ENCODE assay signal across 24 mouse cellular contexts in the genomic region with DNA sequence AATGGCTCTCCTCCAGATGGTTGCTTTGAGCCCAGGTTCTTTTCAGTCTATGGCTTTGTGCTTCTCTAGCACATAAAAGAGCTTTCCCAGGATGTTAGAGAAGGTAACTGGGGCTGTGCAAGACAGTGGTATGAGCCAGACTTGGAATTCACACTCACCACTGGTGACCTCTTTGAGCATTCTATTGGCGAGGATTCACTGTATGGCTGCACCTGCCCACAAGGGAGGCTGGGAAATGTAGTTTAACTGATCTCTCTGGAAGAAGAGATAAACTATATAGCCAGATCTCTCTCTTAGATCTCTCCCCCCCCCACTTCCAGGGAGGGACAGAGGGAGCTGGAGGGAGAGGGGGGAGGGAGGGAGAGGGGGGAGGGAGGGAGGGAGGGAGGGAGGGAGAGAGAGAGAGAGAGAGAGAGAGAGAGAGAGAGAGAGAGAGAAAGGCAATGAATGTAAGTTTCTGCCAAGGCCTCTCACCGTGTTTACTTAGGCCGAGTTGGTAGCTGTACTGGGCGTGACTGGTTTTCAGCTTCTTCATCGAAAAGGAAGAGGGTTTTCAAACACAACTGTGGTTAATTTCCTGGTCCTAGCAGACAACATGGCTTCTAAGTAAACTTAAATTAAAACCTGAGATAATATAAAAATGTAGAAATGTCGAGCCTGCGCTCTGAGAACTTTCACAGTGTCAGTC. TPM values are rescaled to one million over a fixed set of nuclear protein-coding genes. Genes with fewer than 3 reads are reported as not detected.
A peak's percentile ranks its signal among the peaks of the same experiment; 100 is the strongest.
DNase-seq lines count a peak whose midpoint lies in the region; ATAC-seq and TF ChIP-seq lines count a peak whose summit lies in the region.
"Had no signal": no experiment of that assay in that cellular context is flagged by ENCODE, and none has a peak within 500 bp of the region (broad histone marks: within the 10 kb centered on the region; RNA-seq: fewer than 3 reads in every experiment).

No protein-coding gene starts in this region.

- 75% methylated on average over 7 of the region's 7 CpGs for WGBS in heart, embryonic 10.5 days
- 14% methylated on average over 7 of the region's 7 CpGs for WGBS in bone marrow, adult 2 months

- no peaks in the 10 kb centered on the region for H3K9me3 ChIP-seq in heart, embryonic 10.5 days
- H3K9me3 ChIP-seq: embryonic facial prominence, embryonic 15.5 days; forebrain, embryonic 10.5 days; hindbrain, embryonic 13.5 days; neural tube, embryonic 12.5 days had no signal

- H3K27me3 ChIP-seq in heart, embryonic 10.5 days (ENCODE audit: insufficient read depth, poor library complexity, severe bottlenecking), result no peaks in the 10 kb centered on the region
- H3K27me3 ChIP-seq: embryonic facial prominence, embryonic 15.5 days; neural tube, embryonic 12.5 days had no signal

- intact Hi-C loops in left cerebral cortex, postnatal 36 days (cut with DNase I), result no loop called here
- intact Hi-C loops in heart, postnatal 25 days (cut with DNase I), result loop anchor here (5.0 kb wide), 1 partner anchor 46 kb away; no protein-coding TSS in a partner anchor

- no peak for TF ChIP-seq CTCF in bone marrow, adult 2 months (IDR thresholded peaks at IDR 0.05; ENCODE audit: control insufficient read depth, insufficient read depth, low read length)

- no peak overlapping the region for H3K27ac ChIP-seq in heart, embryonic 10.5 days
- H3K27ac ChIP-seq in bone marrow, adult 2 months (ENCODE audit: control insufficient read depth, insufficient read depth, low read depth, low read length, poor library complexity), result peak overlapping the region; percentile 26; the same call in 1 of the 2 replicates
- H3K27ac ChIP-seq: embryonic facial prominence, embryonic 15.5 days; forebrain, embryonic 10.5 days; hindbrain, embryonic 13.5 days; neural tube, embryonic 12.5 days had no signal

- H3K4me1 ChIP-seq in heart, embryonic 10.5 days, result peaks cover 29% of the 10 kb centered on the region
- H3K4me1 ChIP-seq in bone marrow, adult 2 months (ENCODE audit: control insufficient read depth, insufficient read depth, low read length), result peaks cover 1% of the 10 kb centered on the region; the same call in 1 of the 2 replicates
- H3K4me1 ChIP-seq: neural tube, embryonic 12.5 days had no signal

- TF ChIP-seq POLR2A in bone marrow, adult 2 months (IDR thresholded peaks at IDR 0.05; ENCODE audit: borderline replicate concordance, control insufficient read depth, low read depth, low read length), result no peak

- DNase-seq in heart, adult 11 months, result peak; percentile 46
- no peak for DNase-seq in heart, embryonic 10.5 days (ENCODE audit: low spot score)
- DNase-seq in 416B (ENCODE audit: low read depth), result peak; percentile 90
- no peak for DNase-seq in layer of hippocampus, postnatal 25 days (ENCODE audit: extremely low spot score in 1 of 2, low spot score in 1 of 2)
- no peak for DNase-seq in left cerebral cortex, postnatal 36 days (ENCODE audit: low spot score in 2 of 2)
- no peak for DNase-seq in heart, postnatal 25 days (ENCODE audit: low spot score)
- DNase-seq: adrenal gland, postnatal 36 days; cerebellum, postnatal 14 days; embryo, embryonic 11 days; gastrocnemius, postnatal 10 days; heart, postnatal 10 days; kidney, adult 18-20 months; kidney, postnatal 14 days; layer of hippocampus, adult 9-11 months; left cerebral cortex, postnatal 4 days; lung, postnatal 10 days; thymus, adult 2 months had no signal

- ATAC-seq in megakaryocyte progenitor cell, adult 5-6 weeks (replicated peaks; ENCODE audit: poor library complexity), result peak; percentile 15; the same call in 1 of the 2 replicates
- ATAC-seq: midbrain, embryonic 16.5 days had no signal

- no peaks in the 10 kb centered on the region for H3K36me3 ChIP-seq in heart, embryonic 10.5 days
- H3K36me3 ChIP-seq: embryonic facial prominence, embryonic 15.5 days; forebrain, embryonic 10.5 days; hindbrain, embryonic 13.5 days; neural tube, embryonic 12.5 days had no signal

- H3K4me3 ChIP-seq in heart, embryonic 10.5 days, result no peak overlapping the region
- no peak overlapping the region for H3K4me3 ChIP-seq in bone marrow, adult 2 months (replicated peaks; ENCODE audit: control insufficient read depth, low read depth, low read length)
- H3K4me3 ChIP-seq: embryonic facial prominence, embryonic 15.5 days; forebrain, embryonic 10.5 days; hindbrain, embryonic 13.5 days; neural tube, embryonic 12.5 days had no signal

RNA-seq across cellular contexts. Expression of gene H2afy, which starts 16.8 kb away (rescaled TPM):
- 134 and 287 TPM in 2 replicates for polyA plus RNA-seq in heart, embryonic 10.5 days (2016; fragmentation: Nextera tagmentation; extraction: Ambion mirVana)
- 99.1 and 137 TPM in 2 replicates for polyA plus RNA-seq in bone marrow, adult 2 months (2011; ENCODE audit: insufficient read depth, insufficient read length, low replicate concordance, missing spikeins)
- total RNA-seq in megakaryocyte progenitor cell, adult 5-6 weeks (2015), result 720 and 754 TPM in 2 replicates
- 1,515 and 1,537 TPM in 2 replicates for total RNA-seq in megakaryocyte progenitor cell, adult 5-6 weeks (2017)
- 100 to 1,000 TPM; 115 to 130 TPM for total RNA-seq in layer of hippocampus, postnatal 25 days (2021)
- total RNA-seq in left cerebral cortex, postnatal 36 days (2021), result 100 to 1,000 TPM in 1 of 2 experiments, 10 to 100 TPM in 1; 95.3 to 109 TPM
- 10 to 100 TPM; 50.9 to 53.9 TPM for total RNA-seq in heart, postnatal 25 days (2021)

RNA-seq across cellular contexts. Expression of gene Tifab, which starts 25.8 kb away (rescaled TPM):
- polyA plus RNA-seq in heart, embryonic 10.5 days (2016; fragmentation: Nextera tagmentation; extraction: Ambion mirVana), result 0.31 and 1.0 TPM in 2 replicates
- 22.4 and 70.7 TPM in 2 replicates for polyA plus RNA-seq in bone marrow, adult 2 months (2011; ENCODE audit: insufficient read depth, insufficient read length, low replicate concordance, missing spikeins)
- total RNA-seq in megakaryocyte progenitor cell, adult 5-6 weeks (2015), result 81.5 and 82.6 TPM in 2 replicates
- total RNA-seq in megakaryocyte progenitor cell, adult 5-6 weeks (2017), result 99.3 and 113 TPM in 2 replicates
- 1 to 10 TPM; 1.8 to 2.0 TPM for total RNA-seq in layer of hippocampus, postnatal 25 days (2021)
- total RNA-seq in left cerebral cortex, postnatal 36 days (2021), result 1 to 10 TPM; 1.8 to 2.3 TPM
- total RNA-seq in heart, postnatal 25 days (2021), result 1 to 10 TPM; 1.3 to 1.5 TPM

Comparison
In these comparisons a context has a peak if more than half of its experiments do, and no peak if none do; other contexts are left out.
1. DNase-seq: peak in heart, adult 11 months (single experiment) and 416B (single experiment); none in heart, embryonic 10.5 days (single experiment), layer of hippocampus, postnatal 25 days (0 of 2), left cerebral cortex, postnatal 36 days (0 of 2) and heart, postnatal 25 days (single experiment).
2. RNA of gene H2afy, which starts 16.8 kb away (total RNA-seq): 720 to 1,537 TPM in megakaryocyte progenitor cell, adult 5-6 weeks; 115 to 130 TPM in layer of hippocampus, postnatal 25 days, 95.3 to 109 TPM in left cerebral cortex, postnatal 36 days and 50.9 to 53.9 TPM in heart, postnatal 25 days; every median in the first group is over 4 times any median in the second.
3. RNA of gene Tifab, which starts 25.8 kb away (total RNA-seq): 81.5 to 113 TPM in megakaryocyte progenitor cell, adult 5-6 weeks; 1.8 to 2.3 TPM in left cerebral cortex, postnatal 36 days, 1.8 to 2.0 TPM in layer of hippocampus, postnatal 25 days and 1.3 to 1.5 TPM in heart, postnatal 25 days; every median in the first group is over 10 times any median in the second.